Mouse (Mus musculus): ENCODE measurements at regions not wholly inside any gene's neighbourhood (a gene's known extent, or its start where the extent isn't known, plus 50 kb on each side); places are given as distances from the start of the nearest gene placed in this dataset.

- no peak for DNase-seq
Observed at GRCm38 (mm10) chr7:79201246-79201645, 52.4 kb upstream of the Mfge8 start.

GRCm38 (mm10) chr7:79202336-79202735, 53.5 kb upstream of the Mfge8 start:
- DNase-seq = peak; percentile 70

- no peak for DNase-seq
Observed at GRCm38 (mm10) chr7:79203481-79203880, 54.6 kb upstream of the Mfge8 start.

- DNase-seq = no peak
Observed at GRCm38 (mm10) chr7:79207140-79207539, 58.3 kb upstream of the Mfge8 start.

- no peak for DNase-seq
Observed at GRCm38 (mm10) chr7:79210376-79211215, 61.7 kb upstream of the Mfge8 start.

GRCm38 (mm10) chr7:79211287-79211976, 61.6 kb upstream of the Abhd2 start:
- DNase-seq = peak; percentile 63

- DNase-seq = no peak
Observed at GRCm38 (mm10) chr7:79212231-79212630, 60.8 kb upstream of the Abhd2 start.

GRCm38 (mm10) chr7:79215001-79215400, 58.0 kb upstream of the Abhd2 start:
- no peak for DNase-seq

- DNase-seq = no peak
Observed at GRCm38 (mm10) chr7:79217232-79217631, 55.8 kb upstream of the Abhd2 start.

GRCm38 (mm10) chr7:79222626-79223335, 50.2 kb upstream of the Abhd2 start:
- DNase-seq = no peak
